Mouse (Mus musculus): ENCODE results near the gene Ugt1a1.
"Not testable (repeated sequence)": the region's sequence is repeated elsewhere in the genome, so short reads cannot be mapped to it uniquely, and the experiment has no call there.

Gene Ugt1a1

GRCm38 (mm10) chr1:88219054-88219453 is 7.3 kb downstream of the Ugt1a1 start:
- no peak for DNase-seq

- no peak for DNase-seq
Observed at GRCm38 (mm10) chr1:88220336-88220735, 8.6 kb downstream of the Ugt1a1 start.

GRCm38 (mm10) chr1:88222216-88222615 is 10.5 kb downstream of the Ugt1a1 start:
- no peak for DNase-seq

GRCm38 (mm10) chr1:88223011-88223515 is 11.3 kb downstream of the Ugt1a1 start:
- not testable (repeated sequence) for DNase-seq

- no peak for DNase-seq
Observed at GRCm38 (mm10) chr1:88223591-88223990, 11.8 kb downstream of the Ugt1a1 start.

GRCm38 (mm10) chr1:88224029-88224776 is 12.4 kb downstream of the Ugt1a1 start:
- no peak for DNase-seq

- DNase-seq = not testable (repeated sequence)
Observed at GRCm38 (mm10) chr1:88225301-88225700, 13.5 kb downstream of the Ugt1a1 start.

GRCm38 (mm10) chr1:88225741-88226140 is 14.0 kb downstream of the Ugt1a1 start:
- no peak for DNase-seq

GRCm38 (mm10) chr1:88226670-88227379 is 15.1 kb downstream of the Ugt1a1 start, which contains the start of gene Mroh2a:
Gene Mroh2a (plus strand): TSS chr1:88226986.
- DNase-seq = no peak

GRCm38 (mm10) chr1:88227482-88227881 is 15.7 kb downstream of the Ugt1a1 start:
- no peak for DNase-seq

- DNase-seq = no peak
Observed at GRCm38 (mm10) chr1:88228121-88228520, 16.4 kb downstream of the Ugt1a1 start.

- DNase-seq = no peak
Observed at GRCm38 (mm10) chr1:88229566-88229965, 17.8 kb downstream of the Ugt1a1 start.

GRCm38 (mm10) chr1:88229986-88230385 is 18.2 kb downstream of the Ugt1a1 start:
- no peak for DNase-seq

GRCm38 (mm10) chr1:88230421-88230820 is 18.7 kb downstream of the Ugt1a1 start:
- no peak for DNase-seq

GRCm38 (mm10) chr1:88230981-88231802 is 19.4 kb downstream of the Ugt1a1 start:
- DNase-seq = no peak

GRCm38 (mm10) chr1:88231803-88232499 is 20.2 kb downstream of the Ugt1a1 start:
- DNase-seq = no peak

- no peak for DNase-seq
Observed at GRCm38 (mm10) chr1:88232664-88233380, 21.1 kb downstream of the Ugt1a1 start.

- no peak for DNase-seq
Observed at GRCm38 (mm10) chr1:88233421-88234247, 21.9 kb downstream of the Ugt1a1 start.

- no peak for DNase-seq
Observed at GRCm38 (mm10) chr1:88234248-88234610, 22.5 kb downstream of the Ugt1a1 start.

GRCm38 (mm10) chr1:88234646-88235045 is 22.9 kb downstream of the Ugt1a1 start:
- DNase-seq = no peak

Measured in right cerebral cortex, postnatal 4 days (tissue).